Mouse (Mus musculus) right cerebral cortex, postnatal 25 days (tissue): ENCODE measurements around the gene Arhgap4.
A peak's percentile ranks its signal among the peaks of the same experiment; 100 is the strongest.

Experiments used
- DNase-seq: peaks from one replicate; pipeline ENCODE4 v3.0.0; 2022

The Arhgap4 gene

GRCm38 (mm10) chrX:73921823-73922549 lies at the start of gene Arhgap4, which contains the start of gene Naa10:
Gene Arhgap4, minus strand, starts transcription at chrX:73921870.
Gene Naa10, minus strand, starts transcription at chrX:73921944.
- DNase-seq = peak; percentile 84

- no peak for DNase-seq
Observed at GRCm38 (mm10) chrX:73970781-73971180, 49.1 kb upstream of the Arhgap4 start.

- no peak for DNase-seq
Observed at GRCm38 (mm10) chrX:73969729-73970128, 48.1 kb upstream of the Arhgap4 start.

- no peak for DNase-seq
Observed at GRCm38 (mm10) chrX:73969167-73969566, 47.5 kb upstream of the Arhgap4 start.

- peak; percentile 88 for DNase-seq
Observed at GRCm38 (mm10) chrX:73967177-73968075, 45.8 kb upstream of the Arhgap4 start.

- peak; percentile 87 for DNase-seq
Observed at GRCm38 (mm10) chrX:73966248-73967176, 44.8 kb upstream of the Arhgap4 start, which contains the start of gene Hcfc1. Gene Hcfc1, minus strand, starts transcription at chrX:73966357.

GRCm38 (mm10) chrX:73965307-73965706 lies 43.6 kb upstream of the Arhgap4 start:
- peak; percentile 66 for DNase-seq

- DNase-seq = no peak
Observed at GRCm38 (mm10) chrX:73964363-73964762, 42.7 kb upstream of the Arhgap4 start.

GRCm38 (mm10) chrX:73954988-73955387 lies 33.3 kb upstream of the Arhgap4 start:
- no peak for DNase-seq

GRCm38 (mm10) chrX:73952603-73953002 lies 30.9 kb upstream of the Arhgap4 start:
- DNase-seq = no peak

GRCm38 (mm10) chrX:73949341-73949740 lies 27.7 kb upstream of the Arhgap4 start:
- no peak for DNase-seq

- peak; percentile 8 for DNase-seq
Observed at GRCm38 (mm10) chrX:73948647-73949046, 27.0 kb upstream of the Arhgap4 start.

- DNase-seq = no peak
Observed at GRCm38 (mm10) chrX:73946896-73947295, 25.2 kb upstream of the Arhgap4 start.

- no peak for DNase-seq
Observed at GRCm38 (mm10) chrX:73942294-73942693, 20.6 kb upstream of the Arhgap4 start.

GRCm38 (mm10) chrX:73941860-73942259 lies 20.2 kb upstream of the Arhgap4 start:
- no peak for DNase-seq

GRCm38 (mm10) chrX:73931871-73932270 lies 10.2 kb upstream of the Arhgap4 start:
- DNase-seq = no peak

- no peak for DNase-seq
Observed at GRCm38 (mm10) chrX:73930402-73931062, 8.9 kb upstream of the Arhgap4 start, which contains the start of gene Renbp. Gene Renbp, minus strand, starts transcription at chrX:73930850.

GRCm38 (mm10) chrX:73922550-73922882 lies 846 bp upstream of the Arhgap4 start:
- no peak for DNase-seq

- DNase-seq = no peak
Observed at GRCm38 (mm10) chrX:73921285-73921822, 316 bp downstream of the Arhgap4 start.

GRCm38 (mm10) chrX:73918631-73919030 lies 3.0 kb downstream of the Arhgap4 start:
- no peak for DNase-seq

- DNase-seq = no peak
Observed at GRCm38 (mm10) chrX:73916945-73917344, 4.7 kb downstream of the Arhgap4 start.
